Mouse (Mus musculus) frontal cortex, adult 2 months (tissue): ENCODE data around the gene Olfr960. TPM values are rescaled to one million over a fixed set of nuclear protein-coding genes. Genes with fewer than 3 reads are reported as not detected.
A peak's percentile ranks its signal among the peaks of the same experiment; 100 is the strongest.

Source experiments
- DNase-seq, 2 experiments: peaks; one replicate each; pipeline ENCODE4 v3.0.0; 2022; ENCODE audit warnings: low spot score in 1 of 2; ENCODE audit errors: extremely low spot score in 1 of 2
- polyA plus RNA-seq: library from polyadenylated mRNA; depleted of rRNA; stranded (reverse); fragments of >200 nt; gene quantifications from 2 replicates; pipeline ENCODE4 v1.2.3, GENCODE M21; 2012; rRNA removed

Gene Olfr960
- not detected in 2 replicates for polyA plus RNA-seq

DNA sequence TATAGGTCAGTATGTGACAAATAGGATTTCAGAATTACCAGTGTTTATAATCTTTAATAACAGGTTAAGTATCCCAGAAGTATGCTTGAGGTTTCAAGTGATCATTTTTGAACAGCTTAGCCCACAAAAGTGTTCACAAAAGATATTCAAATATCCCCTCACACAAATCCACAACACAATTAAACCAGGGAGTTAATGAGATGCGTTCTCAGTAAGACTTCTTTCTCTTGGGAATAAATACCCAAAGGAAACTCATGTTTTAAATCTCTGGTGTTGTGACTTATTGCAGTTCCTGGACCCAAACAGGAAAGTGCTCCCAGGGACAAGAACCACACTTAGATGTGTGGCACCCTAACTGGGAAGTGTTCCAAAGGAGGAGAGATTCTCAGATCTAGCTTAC, at the start of gene Olfr960:
Olfr960 (plus strand) TSS at position 301 of the 400 bp plus-strand sequence.
- DNase-seq, result no peak

DNA sequence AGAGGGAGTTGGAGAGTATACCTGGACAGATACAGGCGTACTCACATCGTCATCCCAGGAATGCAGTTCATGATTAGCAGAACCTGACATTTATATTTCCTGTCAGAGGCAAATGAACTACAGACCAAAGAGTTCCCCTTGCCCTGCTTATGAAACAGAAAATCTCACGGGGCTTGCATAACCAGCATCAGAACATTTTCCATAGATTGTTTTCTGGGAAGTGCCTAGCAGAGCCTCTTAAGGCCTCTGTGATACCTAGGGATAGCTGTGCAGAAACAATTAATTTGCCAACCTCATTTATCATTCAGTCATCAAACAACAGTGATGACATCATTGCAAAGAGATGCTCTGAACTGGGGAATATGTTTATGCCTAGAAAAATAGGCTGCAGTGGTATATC, 45.7 kb upstream of the Olfr960 start, which contains the start of gene Olfr959:
Olfr959 (minus strand) TSS at position 101 of the 400 bp plus-strand sequence.
- no peak for DNase-seq

DNA sequence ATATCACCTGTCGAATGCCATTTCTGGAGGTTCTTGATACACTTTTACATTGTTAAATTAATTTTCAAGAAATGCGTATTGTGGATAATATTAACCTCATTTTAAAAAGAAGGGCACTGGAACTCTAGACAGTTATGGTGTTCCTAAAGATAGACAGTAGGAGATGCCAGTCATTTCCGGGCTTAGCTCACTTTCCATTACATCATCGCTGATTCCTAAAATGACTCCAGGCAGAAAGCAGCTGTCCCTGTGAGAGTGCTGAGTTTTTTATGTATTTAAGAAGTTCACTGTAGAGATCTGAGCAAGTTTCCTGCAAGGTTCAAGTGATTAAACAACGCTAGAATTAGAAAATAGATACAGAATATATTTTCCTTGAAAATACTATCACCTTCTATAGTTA, 44.1 kb upstream of the Olfr960 start:
- DNase-seq, result peak in 1 of 2 experiments; percentile 4

GRCm38 (mm10) chr9:39602536-39603332, 18.4 kb upstream of the Olfr960 start:
- peak in 1 of 2 experiments; percentile 46 for DNase-seq

GRCm38 (mm10) chr9:39603333-39603845, 17.8 kb upstream of the Olfr960 start:
- no peak for DNase-seq

DNA sequence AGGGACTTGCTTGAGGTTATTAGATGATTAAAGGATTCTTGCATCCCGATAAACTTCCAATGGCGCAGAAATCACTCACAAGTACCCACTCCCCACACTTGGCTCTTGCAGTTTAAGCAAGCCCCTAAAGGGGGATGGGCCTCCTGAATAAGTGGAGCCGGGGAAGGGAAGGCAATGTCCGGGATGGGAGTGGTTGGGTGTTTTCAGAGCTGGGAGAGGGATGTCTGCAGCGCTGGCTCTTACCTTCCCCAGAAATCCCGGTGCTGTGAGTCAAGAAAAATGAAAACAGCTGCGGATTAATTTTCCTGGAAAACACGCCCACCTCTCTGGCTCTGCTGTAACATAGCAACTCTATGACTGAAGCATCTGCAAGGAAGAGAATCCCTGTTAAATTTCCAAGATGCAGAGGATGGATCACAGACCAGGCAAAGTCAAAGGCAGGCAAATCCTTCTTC, 17.1 kb upstream of the Olfr960 start, which contains the start of gene AW551984:
AW551984 (minus strand) TSS at position 405 of the 455 bp plus-strand sequence.
- DNase-seq, result peak in 1 of 2 experiments; percentile 26

GRCm38 (mm10) chr9:39608497-39608896, 12.7 kb upstream of the Olfr960 start:
- DNase-seq, result no peak

DNA sequence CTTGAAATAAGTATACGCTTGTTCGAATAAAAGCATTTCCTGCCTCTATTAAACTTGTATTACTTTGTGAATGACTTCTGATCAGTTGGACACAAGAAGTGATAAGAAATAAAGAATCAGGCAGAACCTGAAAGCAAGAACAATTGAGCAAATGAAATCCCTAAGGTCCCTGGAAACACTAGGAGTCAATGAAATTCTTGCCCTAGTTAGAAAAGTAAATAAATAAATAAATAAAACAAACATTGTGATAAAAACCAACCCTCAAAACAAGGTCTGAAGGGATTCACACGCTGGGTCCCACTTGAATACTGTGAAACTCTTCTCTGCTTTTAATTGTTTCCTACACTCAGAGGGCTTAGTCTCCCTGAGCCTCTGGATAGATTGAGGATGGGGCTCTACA, 10.8 kb upstream of the Olfr960 start, which contains the start of gene Olfr148:
Olfr148 (plus strand) TSS at position 301 of the 400 bp plus-strand sequence.
- DNase-seq, result no peak

DNA sequence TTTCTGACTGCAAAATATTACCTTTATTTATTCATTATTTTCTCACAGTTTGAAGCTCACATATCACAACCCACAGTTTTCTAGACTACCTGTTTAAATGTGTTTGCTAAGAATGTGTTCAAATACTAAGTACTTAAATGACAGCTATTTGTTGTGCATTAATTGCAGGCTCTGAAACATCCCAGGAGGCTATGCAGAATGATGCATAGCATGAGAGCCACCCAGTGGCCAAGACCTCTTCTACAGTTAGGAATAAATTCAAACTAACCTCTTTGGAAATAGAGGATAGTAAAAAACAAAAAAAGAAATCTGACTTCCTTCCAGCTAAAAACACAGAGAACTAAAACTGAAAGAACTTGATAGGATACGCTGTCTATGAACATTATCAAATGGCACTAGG, 9.2 kb upstream of the Olfr960 start:
- DNase-seq, result peak in 1 of 2 experiments; percentile 70

- no peak for DNase-seq
Observed at GRCm38 (mm10) chr9:39623783-39624182, 2.6 kb downstream of the Olfr960 start.

- DNase-seq, result no peak
Observed at GRCm38 (mm10) chr9:39624711-39625110, 3.5 kb downstream of the Olfr960 start.

GRCm38 (mm10) chr9:39629069-39629468, 7.9 kb downstream of the Olfr960 start:
- DNase-seq, result no peak

DNA sequence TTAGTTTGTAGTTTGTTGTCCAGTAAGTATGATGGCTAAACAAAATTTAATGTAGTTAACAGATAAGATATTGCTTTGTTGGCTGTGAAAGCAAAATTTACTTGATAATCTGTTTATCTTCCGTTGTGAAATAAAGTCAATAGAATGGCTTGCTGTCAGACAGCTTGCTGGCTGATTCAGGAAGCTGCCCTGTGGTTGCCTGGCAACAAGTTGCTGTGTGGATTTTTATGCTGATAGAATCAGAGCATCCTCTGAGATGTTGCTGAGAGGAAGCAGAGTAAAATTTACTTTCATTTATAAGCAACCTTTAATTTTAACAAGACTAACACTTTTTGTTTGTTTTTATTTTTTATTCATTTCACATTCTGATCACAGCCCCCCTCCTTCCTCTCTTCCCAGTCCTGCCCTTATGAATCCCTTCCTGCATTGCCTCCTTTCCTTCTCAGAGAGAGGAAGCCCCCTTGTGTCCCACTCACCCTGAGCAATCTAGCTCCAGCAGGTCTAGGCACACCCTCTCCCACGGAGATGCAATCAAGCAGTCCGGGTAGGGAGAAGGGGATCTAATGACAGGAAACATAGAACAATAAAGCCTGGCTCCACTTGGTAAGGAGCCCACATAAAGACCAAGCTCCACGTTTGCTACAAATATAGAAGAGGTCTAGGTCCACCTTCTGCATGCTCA, 12.9 kb downstream of the Olfr960 start:
- DNase-seq, result peak; percentile 8 to 51

- DNase-seq, result no peak
Observed at GRCm38 (mm10) chr9:39644785-39645184, 23.6 kb downstream of the Olfr960 start, which contains the start of gene Olfr961. TSS of gene Olfr961 (plus strand) at chr9:39645085.

DNA sequence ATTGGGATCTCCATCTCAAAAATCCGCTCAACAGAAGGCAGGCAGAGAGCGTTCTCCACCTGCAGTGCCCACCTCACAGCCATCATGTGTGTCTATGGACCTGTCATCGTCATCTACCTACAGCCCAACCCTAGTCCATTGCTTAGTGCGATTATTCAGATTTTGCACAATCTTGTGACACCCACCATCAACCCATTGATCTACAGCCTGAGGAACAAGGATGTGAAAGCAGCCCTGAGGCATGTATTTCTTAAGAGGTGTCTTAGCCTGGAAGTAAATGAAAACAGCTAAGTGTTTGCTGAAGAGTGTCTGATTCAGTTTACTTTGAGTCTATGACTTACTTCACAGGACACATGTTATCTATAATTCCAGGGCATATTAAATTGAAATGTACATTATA, 26.2 kb downstream of the Olfr960 start:
- no peak for DNase-seq

DNA sequence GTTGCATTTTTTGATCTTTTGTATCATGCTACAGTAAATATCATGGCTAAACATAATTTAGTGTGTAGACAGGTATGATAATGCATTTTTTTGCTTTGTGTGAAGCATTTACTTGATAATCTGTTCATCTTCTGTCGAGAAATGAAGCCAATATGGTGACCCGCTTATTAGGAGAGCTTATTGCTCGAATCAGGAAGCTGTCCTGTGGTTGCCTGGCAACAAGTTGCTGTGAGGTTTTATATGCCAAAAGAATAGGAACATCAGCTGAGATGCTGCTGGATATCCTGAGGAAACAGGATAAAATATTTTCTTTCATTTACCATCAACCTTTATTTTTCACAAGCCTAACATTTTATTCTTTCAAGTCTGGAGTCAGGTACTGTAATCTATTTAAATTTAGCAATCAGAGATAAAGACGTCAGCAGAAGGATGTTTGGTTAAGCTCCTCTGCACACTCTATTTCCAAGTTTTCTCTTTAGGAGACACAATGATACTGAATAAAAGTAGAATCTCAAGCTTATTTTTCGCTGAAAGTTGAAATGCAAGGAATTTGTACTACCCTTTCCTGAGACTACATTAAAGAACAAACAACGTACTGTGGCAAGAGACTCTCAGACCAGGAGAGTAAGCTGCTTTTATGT, 33.7 kb downstream of the Olfr960 start:
- no peak for DNase-seq

DNA sequence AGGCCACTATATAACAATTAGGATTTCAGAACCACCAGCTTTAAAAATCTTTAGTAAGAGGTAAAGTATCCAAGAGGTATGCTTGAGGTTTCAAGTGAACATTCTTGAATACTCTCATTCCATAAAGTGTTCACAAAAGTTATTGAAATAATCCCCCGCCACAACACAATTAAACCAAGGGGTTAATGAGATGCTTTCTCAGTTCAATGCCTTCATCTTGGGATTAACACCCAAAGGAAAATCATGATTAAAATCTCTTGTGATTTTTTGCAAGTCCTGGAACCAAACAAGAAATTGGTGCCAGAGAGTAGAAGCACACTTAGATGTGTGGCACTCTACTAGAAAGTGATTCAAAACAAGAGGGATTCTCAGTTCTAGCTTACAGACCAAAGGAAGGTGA, 45.7 kb downstream of the Olfr960 start, which contains the start of gene Olfr963:
Olfr963 (plus strand) TSS at position 301 of the 400 bp plus-strand sequence.
- DNase-seq, result no peak

- DNase-seq, result no peak
Observed at GRCm38 (mm10) chr9:39669723-39670122, 48.5 kb downstream of the Olfr960 start.
